Mouse (Mus musculus): ENCODE measurements at regions not wholly inside any gene's neighbourhood (a gene's known extent, or its start where the extent isn't known, plus 50 kb on each side); places are given as distances from the start of the nearest gene placed in this dataset.

DNA sequence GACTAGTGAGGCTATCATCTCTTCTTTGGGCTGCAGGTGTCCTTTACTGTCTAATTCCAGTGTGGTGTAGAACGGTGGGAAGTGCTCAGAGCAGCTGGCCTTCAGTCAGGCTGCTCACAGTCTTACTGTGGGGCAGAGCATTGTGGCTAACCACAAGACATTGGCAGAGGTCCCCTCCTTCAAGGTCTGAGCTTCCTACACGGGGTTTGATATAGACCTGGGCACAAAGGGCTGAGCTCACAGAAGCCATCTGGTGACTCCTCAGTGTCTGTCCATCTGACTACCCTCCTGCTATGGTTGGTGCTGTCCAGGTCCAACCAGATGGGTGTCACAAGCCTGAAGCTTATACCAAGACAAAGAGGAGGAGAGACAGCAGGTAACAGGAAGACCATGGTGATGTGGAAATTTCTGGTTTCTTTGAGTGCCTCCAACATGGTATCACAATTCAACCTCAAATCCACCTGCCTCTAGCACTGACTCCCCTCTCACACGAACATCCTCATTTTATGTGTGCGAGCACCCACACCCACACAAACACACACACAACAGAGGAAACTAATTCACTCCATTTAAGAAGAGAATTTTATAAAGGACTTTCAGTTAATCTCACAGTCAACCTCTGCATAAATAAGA lies 147.0 kb upstream of the Tle3 start:
- Histone ChIP-seq H3K9ac (ENCODE audit: low read length) (no peak overlapping the region), H3K36me3 (ENCODE audit: control insufficient read depth, insufficient read depth, low read length) (no peaks in the 10 kb centered on the region), H3K4me2 (ENCODE audit: low read depth, severe bottlenecking) (no peak overlapping the region), H3K27ac (replicated peaks; ENCODE audit: low read depth, low read length) (no peak overlapping the region), H3K4me3 (ENCODE audit: low read depth, low read length) (no peak overlapping the region), H3K27me3 (ENCODE audit: control insufficient read depth, insufficient read depth, low read length) (no peaks in the 10 kb centered on the region), H3K4me1 (ENCODE audit: control insufficient read depth, insufficient read depth, low read length) (peaks cover 12% of the 10 kb centered on the region), H3K9me3 (ENCODE audit: control insufficient read depth, low read length) (no peaks in the 10 kb centered on the region)
- DNase-seq (ENCODE audit: low spot score) (no peak), ATAC-seq (ENCODE audit: insufficient number of reproducible peaks, low FRiP score, low TSS enrichment, low read depth) (no peak)
- 84% methylated on average over 4 of the region's 4 CpGs for WGBS

DNA sequence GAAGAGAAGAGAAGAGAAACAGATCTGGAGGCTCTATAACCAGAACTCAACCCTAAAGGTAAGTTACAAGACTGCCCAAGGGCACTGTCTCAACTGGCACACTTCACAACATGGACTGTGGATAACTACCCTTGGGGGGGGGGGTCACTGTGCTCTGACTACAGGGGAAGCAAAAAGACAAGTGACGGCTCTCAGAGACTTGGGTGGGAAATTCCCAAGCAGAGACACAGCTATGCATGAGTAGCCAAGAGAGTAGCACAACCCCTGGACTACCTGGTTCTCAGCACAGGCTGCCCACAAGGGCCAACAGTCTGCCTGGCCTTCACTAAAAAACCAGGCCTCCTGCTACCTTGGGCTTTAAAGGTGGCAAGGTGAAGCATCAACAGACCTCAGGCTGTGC lies 146.3 kb upstream of the Tle3 start:
- no peaks in the 10 kb centered on the region for H3K27me3 ChIP-seq (ENCODE audit: control insufficient read depth, insufficient read depth, low read length)
- no peak overlapping the region for H3K9ac ChIP-seq (ENCODE audit: low read length)
- ATAC-seq (ENCODE audit: insufficient number of reproducible peaks, low FRiP score, low TSS enrichment, low read depth) (no peak), DNase-seq (ENCODE audit: low spot score) (no peak)
- peaks cover 11% of the 10 kb centered on the region for H3K4me1 ChIP-seq (ENCODE audit: control insufficient read depth, insufficient read depth, low read length)
- no peak overlapping the region for H3K4me3 ChIP-seq (ENCODE audit: low read depth, low read length)
- H3K27ac ChIP-seq (replicated peaks; ENCODE audit: low read depth, low read length) = no peak overlapping the region
- WGBS = 91% methylated on average over 1 of the region's 1 CpGs
- no peaks in the 10 kb centered on the region for H3K36me3 ChIP-seq (ENCODE audit: control insufficient read depth, insufficient read depth, low read length)
- no peak overlapping the region for H3K4me2 ChIP-seq (ENCODE audit: low read depth, severe bottlenecking)
- no peaks in the 10 kb centered on the region for H3K9me3 ChIP-seq (ENCODE audit: control insufficient read depth, low read length)

DNA sequence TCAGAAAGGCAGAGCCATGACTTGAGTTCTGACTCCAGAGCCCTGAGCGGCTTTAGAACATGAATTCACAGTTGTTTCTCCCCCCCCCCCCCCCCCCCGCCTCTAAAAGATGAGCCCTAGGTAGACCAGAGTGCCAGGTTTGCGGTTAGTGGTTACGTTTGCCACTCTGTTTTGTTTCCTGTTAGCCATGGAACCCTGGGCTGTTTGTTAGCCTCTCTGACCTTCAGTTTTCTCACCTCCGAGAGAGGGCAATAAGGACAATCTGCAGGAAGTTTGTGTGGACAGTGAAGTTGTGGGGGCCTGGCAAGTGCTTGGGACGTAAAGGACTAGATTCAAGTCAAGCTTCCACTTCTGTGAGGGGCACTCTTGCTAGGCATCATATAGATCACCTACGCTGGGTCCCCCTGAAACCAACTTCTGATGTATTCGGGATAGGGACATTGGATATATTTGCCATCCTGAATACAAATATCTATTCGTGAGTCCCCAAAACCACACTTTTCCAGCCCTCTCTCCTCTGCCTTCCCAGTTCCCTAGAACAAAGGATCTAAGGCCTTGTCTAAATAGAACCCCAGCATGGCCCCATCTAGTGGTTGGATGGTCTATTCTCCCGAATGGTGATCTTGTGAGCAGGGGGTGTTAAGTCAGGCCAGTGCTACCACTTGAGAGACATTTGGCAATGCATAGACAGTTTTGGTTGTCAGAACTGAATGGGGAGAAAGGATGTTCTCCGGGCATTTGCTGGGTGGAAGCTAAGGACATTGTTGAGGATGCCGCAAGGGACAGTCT lies 145.4 kb upstream of the Tle3 start:
- DNase-seq (ENCODE audit: low spot score) (peak; percentile 47), ATAC-seq (ENCODE audit: insufficient number of reproducible peaks, low FRiP score, low TSS enrichment, low read depth) (no peak)
- H3K27ac ChIP-seq (replicated peaks; ENCODE audit: low read depth, low read length) = no peak overlapping the region
- H3K4me3 ChIP-seq (ENCODE audit: low read depth, low read length) = no peak overlapping the region
- H3K27me3 ChIP-seq (ENCODE audit: control insufficient read depth, insufficient read depth, low read length) = no peaks in the 10 kb centered on the region
- 74% methylated on average over 11 of the region's 12 CpGs for WGBS
- H3K36me3 ChIP-seq (ENCODE audit: control insufficient read depth, insufficient read depth, low read length) = no peaks in the 10 kb centered on the region
- no peak overlapping the region for H3K9ac ChIP-seq (ENCODE audit: low read length)
- no peaks in the 10 kb centered on the region for H3K9me3 ChIP-seq (ENCODE audit: control insufficient read depth, low read length)
- H3K4me1 ChIP-seq (ENCODE audit: control insufficient read depth, insufficient read depth, low read length) = peaks cover 11% of the 10 kb centered on the region
- H3K4me2 ChIP-seq (ENCODE audit: low read depth, severe bottlenecking) = no peak overlapping the region

DNA sequence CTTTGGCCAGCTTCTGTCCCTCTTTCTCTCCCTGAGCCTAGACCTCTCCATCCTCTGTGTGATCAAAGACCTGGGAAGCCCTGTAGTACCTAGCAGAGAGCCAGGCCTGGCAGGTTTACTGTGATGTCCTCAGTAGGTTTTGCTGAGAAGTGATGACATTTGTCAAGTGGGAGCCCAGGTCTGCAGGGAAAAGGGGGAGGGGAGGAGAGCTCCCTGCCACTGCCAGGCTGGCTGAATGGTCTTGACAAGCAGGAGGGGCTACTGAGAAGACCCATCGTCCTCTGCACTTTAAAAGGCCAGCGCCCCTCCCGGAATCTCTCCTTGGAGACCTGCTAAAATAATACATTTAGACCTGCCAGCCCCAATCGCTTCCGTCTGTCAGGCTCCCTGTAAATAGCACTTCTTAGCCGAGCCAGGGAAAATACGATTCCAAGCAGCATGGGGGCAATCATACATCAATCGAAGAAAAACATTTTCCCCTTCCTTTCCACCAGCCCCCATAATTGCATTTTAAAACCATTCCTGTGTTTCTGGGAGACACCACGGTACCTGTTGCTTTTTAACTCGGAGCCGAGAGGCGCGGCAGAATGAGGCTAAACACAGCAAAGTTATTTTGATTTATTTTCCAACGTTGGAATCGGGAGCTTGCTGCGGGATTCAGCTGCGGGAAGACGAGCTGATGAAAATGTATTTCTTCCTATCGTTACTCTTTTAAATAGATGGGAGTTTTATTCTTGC lies 144.5 kb upstream of the Tle3 start:
- Histone ChIP-seq H3K36me3 (ENCODE audit: control insufficient read depth, insufficient read depth, low read length) (no peaks in the 10 kb centered on the region), H3K4me2 (ENCODE audit: low read depth, severe bottlenecking) (no peak overlapping the region), H3K9ac (ENCODE audit: low read length) (no peak overlapping the region), H3K4me1 (ENCODE audit: control insufficient read depth, insufficient read depth, low read length) (peaks cover 11% of the 10 kb centered on the region), H3K27me3 (ENCODE audit: control insufficient read depth, insufficient read depth, low read length) (no peaks in the 10 kb centered on the region), H3K9me3 (ENCODE audit: control insufficient read depth, low read length) (no peaks in the 10 kb centered on the region), H3K4me3 (ENCODE audit: low read depth, low read length) (no peak overlapping the region), H3K27ac (replicated peaks; ENCODE audit: low read depth, low read length) (no peak overlapping the region)
- ATAC-seq (ENCODE audit: insufficient number of reproducible peaks, low FRiP score, low TSS enrichment, low read depth) (no peak), DNase-seq (ENCODE audit: low spot score) (peak; percentile 49)
- 25% methylated on average over 19 of the region's 19 CpGs for WGBS

DNA sequence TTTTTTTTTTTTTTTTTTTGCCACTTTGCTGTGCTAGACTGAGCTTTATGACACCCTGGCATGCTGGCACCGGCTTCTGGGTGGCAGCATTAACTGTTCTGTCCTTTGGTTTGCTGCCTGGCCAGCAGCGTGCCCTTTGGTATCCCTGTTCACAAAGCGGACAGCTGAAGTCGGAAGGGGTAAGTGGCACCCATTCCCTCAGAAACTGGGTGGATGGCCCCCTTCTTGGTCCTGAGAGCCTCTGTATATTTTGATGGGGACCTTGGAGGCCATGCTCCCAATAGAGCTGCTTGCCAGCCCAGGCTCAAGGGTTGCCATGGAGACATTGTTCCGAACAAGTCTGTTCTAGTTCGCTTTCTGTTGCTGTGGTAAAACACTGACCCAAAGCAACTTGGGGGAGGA lies 143.9 kb upstream of the Tle3 start:
- DNase-seq (ENCODE audit: low spot score) (no peak), ATAC-seq (ENCODE audit: insufficient number of reproducible peaks, low FRiP score, low TSS enrichment, low read depth) (no peak)
- H3K36me3 ChIP-seq (ENCODE audit: control insufficient read depth, insufficient read depth, low read length) = no peaks in the 10 kb centered on the region
- no peak overlapping the region for H3K4me2 ChIP-seq (ENCODE audit: low read depth, severe bottlenecking)
- no peaks in the 10 kb centered on the region for H3K27me3 ChIP-seq (ENCODE audit: control insufficient read depth, insufficient read depth, low read length)
- H3K9ac ChIP-seq (ENCODE audit: low read length) = no peak overlapping the region
- H3K27ac ChIP-seq (replicated peaks; ENCODE audit: low read depth, low read length) = no peak overlapping the region
- H3K4me1 ChIP-seq (ENCODE audit: control insufficient read depth, insufficient read depth, low read length) = peaks cover 11% of the 10 kb centered on the region
- H3K9me3 ChIP-seq (ENCODE audit: control insufficient read depth, low read length) = no peaks in the 10 kb centered on the region
- WGBS = 80% methylated on average over 6 of the region's 6 CpGs
- no peak overlapping the region for H3K4me3 ChIP-seq (ENCODE audit: low read depth, low read length)

DNA sequence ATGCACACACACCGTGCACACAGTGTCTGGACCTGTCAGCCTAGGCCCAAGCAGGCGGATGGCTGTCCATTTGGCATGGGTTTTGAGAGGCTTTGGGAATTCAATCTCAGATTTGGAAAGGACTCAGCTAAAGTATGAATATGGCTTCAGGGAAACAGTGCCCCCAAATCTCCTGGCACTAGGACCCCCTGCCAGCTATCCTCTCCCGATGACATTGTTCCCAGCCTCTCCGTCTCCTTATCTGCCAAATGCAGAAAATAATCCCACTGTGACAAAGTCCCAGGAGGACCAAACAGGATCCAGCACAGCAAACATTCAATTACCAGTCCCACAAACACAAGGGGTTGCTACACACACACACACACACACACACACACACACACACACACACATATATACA lies 141.9 kb upstream of the Tle3 start:
- H3K4me3 ChIP-seq (ENCODE audit: low read depth, low read length) = no peak overlapping the region
- H3K9ac ChIP-seq (ENCODE audit: low read length) = no peak overlapping the region
- peaks cover 11% of the 10 kb centered on the region for H3K4me1 ChIP-seq (ENCODE audit: control insufficient read depth, insufficient read depth, low read length)
- no peak for ATAC-seq (ENCODE audit: insufficient number of reproducible peaks, low FRiP score, low TSS enrichment, low read depth)
- no peaks in the 10 kb centered on the region for H3K9me3 ChIP-seq (ENCODE audit: control insufficient read depth, low read length)
- no peaks in the 10 kb centered on the region for H3K36me3 ChIP-seq (ENCODE audit: control insufficient read depth, insufficient read depth, low read length)
- 89% methylated on average over 4 of the region's 4 CpGs for WGBS
- H3K27ac ChIP-seq (replicated peaks; ENCODE audit: low read depth, low read length) = no peak overlapping the region
- no peaks in the 10 kb centered on the region for H3K27me3 ChIP-seq (ENCODE audit: control insufficient read depth, insufficient read depth, low read length)
- DNase-seq (ENCODE audit: low spot score) = no peak
- H3K4me2 ChIP-seq (ENCODE audit: low read depth, severe bottlenecking) = no peak overlapping the region

DNA sequence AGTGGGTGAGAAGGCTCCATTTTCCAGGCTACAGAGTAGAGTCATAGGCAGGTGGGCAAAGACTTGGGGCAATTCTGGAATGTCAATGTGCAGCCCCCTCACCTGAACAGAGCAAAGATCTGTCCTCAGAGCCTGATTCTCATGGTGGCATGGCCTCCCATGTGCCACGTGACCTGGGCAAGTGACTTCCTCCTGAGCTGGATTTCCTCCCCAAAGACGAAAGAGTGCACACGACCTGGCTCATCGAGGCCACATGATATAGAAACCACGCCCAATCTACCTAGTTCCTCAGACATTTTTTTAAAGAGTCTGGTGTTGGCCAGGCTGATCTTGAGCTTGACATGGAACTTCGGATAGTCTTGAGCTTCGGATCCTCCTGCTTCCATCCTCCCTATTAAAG lies 139.5 kb upstream of the Tle3 start:
- WGBS = 91% methylated on average over 7 of the region's 7 CpGs
- H3K27me3 ChIP-seq (ENCODE audit: control insufficient read depth, insufficient read depth, low read length) = peaks cover 5% of the 10 kb centered on the region; the same call in 1 of the 2 replicates
- DNase-seq (ENCODE audit: low spot score) (no peak), ATAC-seq (ENCODE audit: insufficient number of reproducible peaks, low FRiP score, low TSS enrichment, low read depth) (no peak)
- H3K4me1 ChIP-seq (ENCODE audit: control insufficient read depth, insufficient read depth, low read length) = peaks cover 16% of the 10 kb centered on the region
- H3K4me3 ChIP-seq (ENCODE audit: low read depth, low read length) = no peak overlapping the region
- no peak overlapping the region for H3K4me2 ChIP-seq (ENCODE audit: low read depth, severe bottlenecking)
- no peak overlapping the region for H3K9ac ChIP-seq (ENCODE audit: low read length)
- H3K27ac ChIP-seq (replicated peaks; ENCODE audit: low read depth, low read length) = no peak overlapping the region
- no peaks in the 10 kb centered on the region for H3K36me3 ChIP-seq (ENCODE audit: control insufficient read depth, insufficient read depth, low read length)
- no peaks in the 10 kb centered on the region for H3K9me3 ChIP-seq (ENCODE audit: control insufficient read depth, low read length)

DNA sequence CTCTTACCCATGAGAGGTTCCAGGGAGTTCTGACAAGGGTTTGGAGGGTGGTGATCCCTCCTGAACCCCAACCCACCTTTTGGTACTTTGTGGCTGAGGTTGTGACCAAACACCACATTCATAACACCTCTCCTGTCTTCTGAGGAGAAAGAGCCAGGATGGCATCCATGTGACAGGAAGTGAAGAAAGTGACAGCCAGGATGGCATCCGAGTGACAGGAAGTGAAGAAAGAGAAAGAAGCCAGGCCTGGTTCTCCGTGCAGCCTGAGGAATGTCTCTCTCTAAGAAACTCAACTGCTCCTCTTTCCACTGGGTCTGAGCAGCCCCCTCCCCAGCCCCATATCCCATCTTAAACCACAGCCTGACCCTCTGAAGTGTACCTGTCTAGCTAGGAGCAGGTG lies 138.9 kb upstream of the Tle3 start:
- Histone ChIP-seq H3K4me2 (ENCODE audit: low read depth, severe bottlenecking) (no peak overlapping the region), H3K9me3 (ENCODE audit: control insufficient read depth, low read length) (no peaks in the 10 kb centered on the region), H3K27me3 (ENCODE audit: control insufficient read depth, insufficient read depth, low read length) (peaks cover 5% of the 10 kb centered on the region; the same call in 1 of the 2 replicates), H3K36me3 (ENCODE audit: control insufficient read depth, insufficient read depth, low read length) (no peaks in the 10 kb centered on the region), H3K9ac (ENCODE audit: low read length) (no peak overlapping the region), H3K4me3 (ENCODE audit: low read depth, low read length) (no peak overlapping the region), H3K4me1 (ENCODE audit: control insufficient read depth, insufficient read depth, low read length) (peaks cover 12% of the 10 kb centered on the region), H3K27ac (replicated peaks; ENCODE audit: low read depth, low read length) (no peak overlapping the region)
- DNase-seq (ENCODE audit: low spot score) (no peak), ATAC-seq (ENCODE audit: insufficient number of reproducible peaks, low FRiP score, low TSS enrichment, low read depth) (no peak)
- WGBS = 75% methylated on average over 2 of the region's 2 CpGs
